Mouse (Mus musculus): ENCODE results near the gene Adipor2.

DNA sequence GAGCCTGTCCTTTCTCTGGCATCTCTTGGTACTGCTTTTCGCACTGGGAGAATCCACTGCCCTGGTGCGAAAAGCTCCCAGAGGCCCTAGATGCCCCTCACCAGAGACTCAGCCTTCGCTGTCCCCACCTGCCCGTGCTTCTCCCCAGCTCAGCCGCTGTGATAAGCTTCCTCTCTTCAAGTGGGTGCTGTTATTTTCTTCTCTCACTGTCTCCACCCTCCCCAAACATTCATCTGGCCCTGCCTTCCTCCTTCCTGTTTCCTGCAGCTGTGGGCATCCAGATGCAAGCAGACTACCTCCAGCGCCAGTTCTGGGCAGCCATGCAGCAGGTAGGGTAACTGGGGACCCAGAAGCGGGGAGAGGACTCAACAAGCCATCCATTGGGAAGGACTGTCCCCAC lies 81.4 kb downstream of the Adipor2 start:
- no peak for TF ChIP-seq CTCF (IDR thresholded peaks at IDR 0.05; ENCODE audit: extremely low read depth, insufficient read depth, low read length)
- no peak for TF ChIP-seq POLR2A (IDR thresholded peaks at IDR 0.05; ENCODE audit: extremely low read depth, insufficient read depth, low read length)

Data from cortical plate, adult 2 months (tissue).